Mouse (Mus musculus): ENCODE data around the gene H2afj. TPM values are rescaled to one million over a fixed set of nuclear protein-coding genes. Genes with fewer than 3 reads are reported as not detected.

H2afj gene
- polyA plus RNA-seq, 1 experiment from 2014 or later, result 119 TPM

- H3K9me3 ChIP-seq (replicated peaks; ENCODE audit: control insufficient read depth, low read length, poor library complexity, severe bottlenecking), result no peaks in the 10 kb centered on the region
- peak; percentile 78 for ATAC-seq
- under 1% methylated on average over 50 of the region's 50 CpGs for WGBS
- H3K27ac ChIP-seq (ENCODE audit: low read length), result peak within 1 kb of the TSS; percentile 100
- H3K4me1 ChIP-seq (ENCODE audit: control insufficient read depth, insufficient read depth, low read length), result peaks cover 16% of the 10 kb centered on the region
- H3K4me3 ChIP-seq (ENCODE audit: low read depth, low read length), result peak within 1 kb of the TSS; percentile 82
- no peaks in the 10 kb centered on the region for H3K36me3 ChIP-seq (ENCODE audit: control insufficient read depth, insufficient read depth, low read length)
- no peaks in the 10 kb centered on the region for H3K27me3 ChIP-seq (ENCODE audit: control insufficient read depth, insufficient read depth, low read depth, low read length)
- peak within 1 kb of the TSS; percentile 98 for H3K9ac ChIP-seq (ENCODE audit: low read depth, low read length)
- peak within 1 kb of the TSS; percentile 69 for H3K4me2 ChIP-seq (ENCODE audit: low read length)
Observed at GRCm38 (mm10) chr6:136803739-136804633, 4.1 kb upstream of the H2afj start, which contains the start of gene Hist4h4. Hist4h4 (minus strand) TSS chr6:136804415.

DNA sequence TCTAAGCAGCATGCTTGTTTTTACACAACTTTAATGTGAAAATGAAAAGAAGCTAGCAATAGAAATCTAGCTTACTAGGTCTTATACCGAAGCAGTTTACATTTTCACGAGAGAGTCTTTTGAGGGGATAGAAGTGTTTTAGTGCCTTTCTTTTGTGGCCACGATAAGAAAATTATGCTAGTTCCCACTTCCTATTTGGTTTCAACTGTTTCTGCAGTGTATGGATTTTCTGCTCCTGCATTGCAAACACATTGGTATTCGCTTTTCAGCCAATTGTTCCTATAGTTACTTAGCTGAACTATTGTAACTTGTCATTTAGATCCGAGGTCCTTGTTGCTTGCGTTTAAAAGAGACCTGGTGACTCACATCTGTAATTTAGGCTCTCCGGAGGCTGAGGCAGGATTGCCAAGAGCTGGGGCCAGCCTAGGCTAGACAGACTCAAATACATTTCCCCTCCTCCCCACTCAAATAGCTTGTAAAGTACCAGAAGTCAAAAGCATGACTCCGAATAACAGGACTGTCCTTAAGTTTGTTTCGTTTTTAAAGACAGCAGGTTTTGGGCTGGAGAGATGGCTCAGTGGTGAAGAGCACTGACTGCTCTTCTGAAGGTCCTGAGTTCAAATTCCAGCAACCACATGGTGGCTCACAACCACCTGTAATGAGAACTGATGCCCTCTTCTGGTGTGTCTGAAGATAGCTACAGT, 3.2 kb upstream of the H2afj start:
- Histone ChIP-seq H3K27me3 (ENCODE audit: control insufficient read depth, insufficient read depth, low read depth, low read length) (no peaks in the 10 kb centered on the region), H3K4me1 (ENCODE audit: control insufficient read depth, insufficient read depth, low read length) (peaks cover 24% of the 10 kb centered on the region), H3K4me3 (ENCODE audit: low read depth, low read length) (peak overlapping the region; percentile 82), H3K9ac (ENCODE audit: low read depth, low read length) (peak overlapping the region; percentile 98), H3K36me3 (ENCODE audit: control insufficient read depth, insufficient read depth, low read length) (no peaks in the 10 kb centered on the region), H3K9me3 (replicated peaks; ENCODE audit: control insufficient read depth, low read length, poor library complexity, severe bottlenecking) (no peaks in the 10 kb centered on the region), H3K4me2 (ENCODE audit: low read length) (peak overlapping the region; percentile 69), H3K27ac (ENCODE audit: low read length) (peak overlapping the region; percentile 100)
- ATAC-seq, result no peak
- 33% methylated on average over 9 of the region's 9 CpGs for WGBS

DNA sequence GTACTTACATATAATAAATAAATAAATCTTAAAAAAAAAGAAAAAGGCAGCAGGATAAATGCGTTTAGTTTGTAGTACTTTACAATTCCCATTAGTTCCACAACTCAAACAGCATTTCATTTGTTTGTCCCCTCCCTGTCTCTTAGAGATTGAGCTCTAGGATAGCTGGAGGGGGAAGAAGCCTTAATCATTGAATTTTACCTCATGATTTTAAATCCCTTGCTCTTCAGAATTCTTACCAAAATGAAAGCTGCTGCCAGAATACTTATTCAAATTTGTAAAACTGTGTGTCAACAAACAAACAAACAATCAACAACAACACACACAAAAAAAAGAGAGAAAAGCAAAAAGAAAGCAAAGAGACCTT, 2.7 kb upstream of the H2afj start:
- Histone ChIP-seq H3K4me1 (ENCODE audit: control insufficient read depth, insufficient read depth, low read length) (peaks cover 24% of the 10 kb centered on the region), H3K4me2 (ENCODE audit: low read length) (no peak overlapping the region), H3K4me3 (ENCODE audit: low read depth, low read length) (no peak overlapping the region), H3K9ac (ENCODE audit: low read depth, low read length) (no peak overlapping the region), H3K36me3 (ENCODE audit: control insufficient read depth, insufficient read depth, low read length) (no peaks in the 10 kb centered on the region), H3K27ac (ENCODE audit: low read length) (no peak overlapping the region), H3K9me3 (replicated peaks; ENCODE audit: control insufficient read depth, low read length, poor library complexity, severe bottlenecking) (no peaks in the 10 kb centered on the region), H3K27me3 (ENCODE audit: control insufficient read depth, insufficient read depth, low read depth, low read length) (no peaks in the 10 kb centered on the region)
- ATAC-seq, result no peak
- 90% methylated on average over 1 of the region's 1 CpGs for WGBS

DNA sequence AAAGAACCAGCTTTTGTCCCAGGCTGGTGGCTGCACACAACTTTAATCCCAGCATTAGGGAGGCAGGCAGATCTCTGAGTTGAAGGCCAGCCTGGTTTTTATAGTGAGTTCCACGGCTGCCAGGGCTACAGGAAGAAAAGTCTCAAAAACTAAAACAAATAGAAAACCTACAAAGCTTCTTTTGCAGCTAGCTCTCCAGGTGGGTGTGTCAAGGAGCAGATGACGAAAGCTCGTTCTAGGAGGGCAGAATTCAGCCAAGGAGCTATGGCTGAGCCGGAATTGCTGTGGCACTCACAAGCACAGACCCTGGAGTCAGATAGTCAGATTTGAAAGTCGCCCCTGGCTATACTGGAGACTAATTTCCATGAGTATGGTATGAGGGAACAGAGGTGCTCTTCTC, 1.2 kb upstream of the H2afj start:
- Histone ChIP-seq H3K9ac (ENCODE audit: low read depth, low read length) (no peak overlapping the region), H3K4me1 (ENCODE audit: control insufficient read depth, insufficient read depth, low read length) (peaks cover 24% of the 10 kb centered on the region), H3K27me3 (ENCODE audit: control insufficient read depth, insufficient read depth, low read depth, low read length) (no peaks in the 10 kb centered on the region), H3K27ac (ENCODE audit: low read length) (no peak overlapping the region), H3K4me2 (ENCODE audit: low read length) (no peak overlapping the region), H3K36me3 (ENCODE audit: control insufficient read depth, insufficient read depth, low read length) (peaks cover 4% of the 10 kb centered on the region; the same call in 1 of the 2 replicates), H3K4me3 (ENCODE audit: low read depth, low read length) (no peak overlapping the region), H3K9me3 (replicated peaks; ENCODE audit: control insufficient read depth, low read length, poor library complexity, severe bottlenecking) (no peaks in the 10 kb centered on the region)
- ATAC-seq, result no peak
- 64% methylated on average over 5 of the region's 5 CpGs for WGBS

GRCm38 (mm10) chr6:136807395-136808013, 540 bp upstream of the H2afj start:
- Histone ChIP-seq H3K9me3 (replicated peaks; ENCODE audit: control insufficient read depth, low read length, poor library complexity, severe bottlenecking) (no peaks in the 10 kb centered on the region), H3K4me3 (ENCODE audit: low read depth, low read length) (peak overlapping the region; percentile 74), H3K4me2 (ENCODE audit: low read length) (peak overlapping the region; percentile 53), H3K27me3 (ENCODE audit: control insufficient read depth, insufficient read depth, low read depth, low read length) (no peaks in the 10 kb centered on the region), H3K27ac (ENCODE audit: low read length) (peak overlapping the region; percentile 54), H3K9ac (ENCODE audit: low read depth, low read length) (no peak overlapping the region; the same call in 1 of the 2 replicates), H3K4me1 (ENCODE audit: control insufficient read depth, insufficient read depth, low read length) (peaks cover 24% of the 10 kb centered on the region), H3K36me3 (ENCODE audit: control insufficient read depth, insufficient read depth, low read length) (peaks cover 4% of the 10 kb centered on the region; the same call in 1 of the 2 replicates)
- peak; percentile 6 for ATAC-seq
- 28% methylated on average over 18 of the region's 18 CpGs for WGBS

- ATAC-seq, result peak; percentile 16
- Histone ChIP-seq H3K4me2 (ENCODE audit: low read length) (peak overlapping the region; percentile 99), H3K27ac (ENCODE audit: low read length) (peak overlapping the region; percentile 60), H3K9ac (ENCODE audit: low read depth, low read length) (peak overlapping the region; percentile 73), H3K4me1 (ENCODE audit: control insufficient read depth, insufficient read depth, low read length) (peaks cover 19% of the 10 kb centered on the region), H3K36me3 (ENCODE audit: control insufficient read depth, insufficient read depth, low read length) (peaks cover 8% of the 10 kb centered on the region; the same call in 1 of the 2 replicates), H3K9me3 (replicated peaks; ENCODE audit: control insufficient read depth, low read length, poor library complexity, severe bottlenecking) (no peaks in the 10 kb centered on the region), H3K4me3 (ENCODE audit: low read depth, low read length) (peak overlapping the region; percentile 74), H3K27me3 (ENCODE audit: control insufficient read depth, insufficient read depth, low read depth, low read length) (no peaks in the 10 kb centered on the region)
- under 1% methylated on average over 28 of the region's 28 CpGs for WGBS
Observed at GRCm38 (mm10) chr6:136808631-136809046, 595 bp downstream of the H2afj start.

DNA sequence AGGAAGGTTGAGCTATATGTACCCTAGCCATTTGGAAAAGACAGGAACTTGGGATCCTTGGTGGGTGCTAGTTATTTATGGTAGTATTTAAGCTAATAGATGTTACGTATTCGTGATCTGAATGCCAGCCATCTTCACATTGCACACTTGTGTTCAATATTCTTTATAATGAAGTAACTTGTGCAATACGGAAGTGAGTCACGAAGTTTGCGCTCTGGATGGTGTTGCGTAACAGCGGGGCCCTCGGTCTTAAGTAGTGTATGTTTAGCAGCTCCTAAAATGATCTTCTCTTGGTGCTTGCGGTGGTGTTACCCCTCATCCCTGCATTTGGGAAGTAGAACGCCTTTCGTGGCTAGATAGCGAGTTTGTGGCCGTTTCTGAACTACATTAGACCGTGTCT, 1.0 kb downstream of the H2afj start:
- WGBS, result 40% methylated on average over 14 of the region's 14 CpGs
- no peaks in the 10 kb centered on the region for H3K27me3 ChIP-seq (ENCODE audit: control insufficient read depth, insufficient read depth, low read depth, low read length)
- H3K4me3 ChIP-seq (ENCODE audit: low read depth, low read length), result peak overlapping the region; percentile 74
- H3K4me1 ChIP-seq (ENCODE audit: control insufficient read depth, insufficient read depth, low read length), result peaks cover 19% of the 10 kb centered on the region
- H3K36me3 ChIP-seq (ENCODE audit: control insufficient read depth, insufficient read depth, low read length), result peaks cover 12% of the 10 kb centered on the region
- H3K27ac ChIP-seq (ENCODE audit: low read length), result no peak overlapping the region
- H3K4me2 ChIP-seq (ENCODE audit: low read length), result peak overlapping the region; percentile 99
- H3K9me3 ChIP-seq (replicated peaks; ENCODE audit: control insufficient read depth, low read length, poor library complexity, severe bottlenecking), result no peaks in the 10 kb centered on the region
- no peak for ATAC-seq
- H3K9ac ChIP-seq (ENCODE audit: low read depth, low read length), result peak overlapping the region; percentile 73

GRCm38 (mm10) chr6:136809673-136810072, 1.6 kb downstream of the H2afj start:
- Histone ChIP-seq H3K36me3 (ENCODE audit: control insufficient read depth, insufficient read depth, low read length) (peaks cover 17% of the 10 kb centered on the region), H3K4me1 (ENCODE audit: control insufficient read depth, insufficient read depth, low read length) (peaks cover 19% of the 10 kb centered on the region), H3K9me3 (replicated peaks; ENCODE audit: control insufficient read depth, low read length, poor library complexity, severe bottlenecking) (no peaks in the 10 kb centered on the region), H3K4me3 (ENCODE audit: low read depth, low read length) (no peak overlapping the region), H3K27ac (ENCODE audit: low read length) (no peak overlapping the region), H3K9ac (ENCODE audit: low read depth, low read length) (no peak overlapping the region), H3K4me2 (ENCODE audit: low read length) (peak overlapping the region; percentile 99; the same call in 1 of the 2 replicates), H3K27me3 (ENCODE audit: control insufficient read depth, insufficient read depth, low read depth, low read length) (no peaks in the 10 kb centered on the region)
- no peak for ATAC-seq
- 84% methylated on average over 13 of the region's 13 CpGs for WGBS
